Mouse (Mus musculus) C3H10T1/2 (cell line): ENCODE results near the gene A030005K14Rik. TPM values are rescaled to one million over a fixed set of nuclear protein-coding genes. Genes with fewer than 3 reads are reported as not detected.

Experiments used
- polyA plus RNA-seq, 2 experiments: library from polyadenylated mRNA; unstranded; fragments of >200 nt; fragmentation: generic; extraction: Trizol; gene quantifications; one replicate each; pipeline ENCODE4 v1.2.1; 2012; ENCODE audit warnings: missing spikeins in 2 of 2

Gene A030005K14Rik
- not detected for polyA plus RNA-seq

DNA sequence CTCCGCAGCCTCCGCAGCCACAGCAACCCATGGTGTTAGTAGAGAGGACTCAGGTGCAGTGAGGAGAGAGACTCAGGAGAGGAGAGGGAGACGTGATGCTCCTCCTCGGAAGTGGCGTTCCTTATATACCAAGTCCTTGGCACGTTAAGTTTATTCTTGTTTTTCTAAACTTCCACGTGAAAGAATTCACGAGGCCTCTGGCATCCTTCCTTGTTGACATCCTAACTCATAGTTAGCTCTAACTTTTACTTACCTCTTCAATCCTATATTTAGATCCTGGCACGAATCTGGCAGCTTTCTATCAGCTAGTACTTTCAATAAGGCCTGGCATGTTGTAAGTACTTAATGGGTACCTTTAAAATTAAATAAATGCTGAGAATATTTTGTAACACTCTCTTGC, at the start of gene A030005K14Rik:
Gene A030005K14Rik (minus strand): TSS at position 101 of the 400 bp plus-strand sequence.

GRCm38 (mm10) chr1:83060643-83061042, 1.5 kb upstream of the A030005K14Rik start, which contains the start of gene Krtap28-13:
Krtap28-13 (plus strand) TSS chr1:83060930.

DNA sequence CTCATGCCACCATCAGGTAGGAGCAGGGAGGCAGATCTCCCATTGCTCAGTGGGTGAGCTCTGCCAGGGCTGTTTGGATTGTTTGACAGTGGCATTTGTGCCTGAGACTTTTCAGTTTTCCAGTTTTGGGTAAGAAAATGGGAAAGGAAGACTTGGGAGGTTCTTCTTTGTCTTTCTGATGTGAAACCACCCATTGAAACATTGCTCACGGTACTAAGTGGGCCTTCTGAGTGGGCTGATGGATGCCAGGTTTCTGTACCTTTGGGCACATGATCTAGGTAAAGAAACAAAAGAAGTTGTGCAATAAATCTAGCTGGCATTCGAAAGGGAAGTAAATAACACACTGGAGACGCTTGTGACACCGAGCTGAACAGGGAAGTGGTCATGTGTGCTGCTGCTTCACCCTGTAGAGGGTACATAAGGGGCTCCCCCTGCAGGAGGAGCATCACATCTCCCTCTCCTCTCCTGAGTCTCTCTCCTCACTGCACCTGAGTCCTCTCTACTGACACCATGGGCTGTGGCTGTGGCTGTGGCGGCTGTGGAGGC, 14.2 kb downstream of the A030005K14Rik start, which contains the start of gene Gm47969:
Gene Gm47969 (plus strand): TSS at position 51 of the 546 bp plus-strand sequence.

DNA sequence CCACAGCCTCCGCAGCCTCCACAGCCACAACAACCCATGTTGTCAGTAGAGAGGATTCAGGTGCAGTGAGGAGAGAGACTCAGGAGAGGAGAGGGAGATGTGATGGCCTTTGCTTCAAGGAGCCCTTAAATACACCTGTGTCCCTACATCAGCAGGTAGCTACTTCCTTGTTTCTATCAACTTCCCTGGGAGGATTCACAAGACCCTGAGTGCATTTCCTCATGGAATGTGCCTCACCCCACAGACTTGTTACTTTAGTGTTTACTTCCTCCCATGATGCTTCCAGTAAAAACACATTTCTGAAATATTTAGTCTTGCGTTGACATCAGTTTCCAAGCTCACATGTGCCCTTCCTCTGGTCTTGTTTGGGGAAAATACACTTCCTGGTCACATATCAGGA, 16.8 kb downstream of the A030005K14Rik start, which contains the start of gene Krtap28-10:
Gene Krtap28-10 (minus strand): TSS at position 101 of the 400 bp plus-strand sequence.

DNA sequence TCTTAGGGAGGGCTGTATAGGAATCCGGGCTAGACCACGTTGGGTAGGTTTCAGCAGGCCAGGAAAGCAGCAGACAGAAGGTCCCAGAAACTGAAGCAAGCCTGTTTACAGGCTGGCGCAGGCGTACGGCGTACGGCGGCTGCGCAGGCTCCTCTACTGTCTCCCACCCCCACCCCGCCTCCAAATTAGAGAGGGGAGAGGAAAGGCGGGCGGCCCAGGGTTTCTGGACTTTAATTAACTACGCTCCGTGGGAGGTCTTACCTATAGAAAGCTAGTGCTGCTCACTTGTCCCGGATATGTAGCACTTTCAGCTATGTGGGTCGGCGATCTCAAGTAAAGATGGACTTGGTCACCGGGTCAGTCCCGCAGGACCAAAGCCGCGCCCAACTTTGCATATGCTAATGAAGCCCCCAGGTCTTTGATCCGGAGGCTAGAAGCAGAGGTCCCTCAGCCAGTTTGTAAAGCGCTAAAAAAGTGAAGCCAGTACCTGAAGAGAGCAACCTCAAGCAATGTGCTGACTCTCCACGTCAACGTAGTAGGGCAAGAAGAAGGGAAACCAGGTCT, 21.0 kb downstream of the A030005K14Rik start, which contains the start of gene Slc19a3:
Gene Slc19a3 (minus strand): TSS at position 340 of the 564 bp plus-strand sequence.

Other genes starting within 250 kb of the A030005K14Rik start
- gene Agfg1, start 219.9 kb downstream of the A030005K14Rik start, polyA plus RNA-seq, result 10 to 100 TPM in 1 of 2 experiments, 1 to 10 TPM in 1; 7.0 to 11.2 TPM
- not detected for gene A030005L19Rik, start 146.1 kb downstream of the A030005K14Rik start, polyA plus RNA-seq
- gene A030014E15Rik, start 134.5 kb downstream of the A030005K14Rik start, polyA plus RNA-seq, result not detected
- gene Gm6217, start 128.0 kb downstream of the A030005K14Rik start, polyA plus RNA-seq, result not detected
- gene A030003K21Rik, start 116.0 kb downstream of the A030005K14Rik start, polyA plus RNA-seq, result not detected
- gene Gm7544, start 103.4 kb downstream of the A030005K14Rik start, polyA plus RNA-seq, result not detected
- not detected for gene Gm47955, start 99.1 kb downstream of the A030005K14Rik start, polyA plus RNA-seq
- gene Gm47959, start 58.8 kb downstream of the A030005K14Rik start, polyA plus RNA-seq, result not detected
- not detected for gene Slc19a3, start 20.9 kb downstream of the A030005K14Rik start, polyA plus RNA-seq
- not detected for gene Krtap28-10, start 16.9 kb downstream of the A030005K14Rik start, polyA plus RNA-seq
- not detected for gene Gm47969, start 14.4 kb downstream of the A030005K14Rik start, polyA plus RNA-seq
- gene Krtap28-13, start 1.6 kb upstream of the A030005K14Rik start, polyA plus RNA-seq, result not detected
- gene Ccl20, start 57.4 kb upstream of the A030005K14Rik start, polyA plus RNA-seq, result not detected
- not detected for gene Daw1, start 100.4 kb upstream of the A030005K14Rik start, polyA plus RNA-seq